Mouse (Mus musculus): Measurements from ENCODE around the gene Best1.
A peak's percentile ranks its signal among the peaks of the same experiment; 100 is the strongest.

DNA sequence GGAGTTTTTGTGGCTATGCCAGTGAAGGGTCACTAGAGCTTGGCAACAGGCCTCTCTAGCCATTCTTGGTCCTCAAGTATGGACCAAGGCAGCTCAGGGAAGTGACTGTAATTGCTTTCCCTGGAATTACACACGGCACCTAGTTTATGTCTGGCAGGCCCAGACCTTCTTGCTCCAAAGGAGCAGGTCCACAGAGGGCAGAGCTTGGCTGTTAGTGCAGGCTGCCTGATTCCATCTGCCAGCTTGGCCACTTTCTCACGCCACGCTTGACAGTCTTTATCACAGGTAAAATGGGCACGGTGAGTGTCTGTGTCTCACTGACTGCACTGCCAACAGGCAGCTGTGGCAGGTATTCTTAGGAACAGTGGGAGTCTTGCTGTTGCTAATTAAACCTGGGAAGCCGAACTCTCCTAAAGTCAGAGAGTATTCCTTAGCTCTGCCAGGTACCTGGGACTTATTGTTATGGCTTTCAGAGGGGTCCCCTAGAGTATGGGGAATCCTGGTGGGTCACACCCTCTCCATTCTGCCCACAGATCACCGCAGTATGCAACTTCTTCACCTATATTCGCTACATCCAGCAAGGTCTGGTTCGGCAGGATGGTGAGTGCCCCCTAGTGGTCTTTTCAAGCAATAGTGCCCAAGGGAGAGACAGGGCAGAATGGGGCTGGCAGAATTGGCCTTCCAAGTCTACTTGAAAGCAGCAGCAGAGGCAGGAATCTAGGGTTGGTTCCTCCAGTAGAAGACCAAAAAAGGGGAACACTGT lies 32.0 kb upstream of the Best1 start:
- peak; percentile 97 for TF ChIP-seq CTCF (IDR thresholded peaks at IDR 0.05; ENCODE audit: low read depth)
- TF ChIP-seq EP300 (IDR thresholded peaks at IDR 0.05; ENCODE audit: low read depth), result no peak

Measured in liver, embryonic 14.5 days (tissue).